Mouse (Mus musculus) hindlimb bud, embryonic 11.5 days (tissue): ENCODE measurements around the gene Mapkapk3.
"Not testable (repeated sequence)": the region's sequence is repeated elsewhere in the genome, so short reads cannot be mapped to it uniquely, and the experiment has no call there.

Source experiments
- DNase-seq: peaks from one replicate; pipeline ENCODE4 v3.0.0-alpha.2; 2012; ENCODE audit warnings: low read depth, low spot score; ENCODE audit errors: extremely low spot score

The Mapkapk3 gene

DNA sequence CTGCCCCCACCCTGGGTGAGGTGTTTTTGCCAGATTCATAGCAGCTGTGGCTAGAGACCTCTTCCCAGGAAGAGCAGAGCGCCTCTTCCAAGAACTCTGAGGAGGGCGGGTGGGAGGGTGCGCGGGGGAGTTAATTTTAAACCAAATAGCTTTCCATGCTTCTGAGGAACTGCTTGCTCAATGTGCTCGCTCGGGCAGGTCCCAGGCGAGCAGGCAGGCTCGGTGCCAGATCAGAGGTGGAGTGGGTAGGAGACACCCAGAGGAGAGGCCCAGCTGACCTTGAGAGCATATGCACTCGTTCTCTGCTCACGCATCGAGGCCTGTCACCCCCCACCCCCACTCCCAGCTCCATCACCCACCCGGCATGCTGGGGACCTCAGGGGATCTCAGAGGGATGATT is 18.2 kb upstream of the Mapkapk3 start:
- DNase-seq, result no peak

DNA sequence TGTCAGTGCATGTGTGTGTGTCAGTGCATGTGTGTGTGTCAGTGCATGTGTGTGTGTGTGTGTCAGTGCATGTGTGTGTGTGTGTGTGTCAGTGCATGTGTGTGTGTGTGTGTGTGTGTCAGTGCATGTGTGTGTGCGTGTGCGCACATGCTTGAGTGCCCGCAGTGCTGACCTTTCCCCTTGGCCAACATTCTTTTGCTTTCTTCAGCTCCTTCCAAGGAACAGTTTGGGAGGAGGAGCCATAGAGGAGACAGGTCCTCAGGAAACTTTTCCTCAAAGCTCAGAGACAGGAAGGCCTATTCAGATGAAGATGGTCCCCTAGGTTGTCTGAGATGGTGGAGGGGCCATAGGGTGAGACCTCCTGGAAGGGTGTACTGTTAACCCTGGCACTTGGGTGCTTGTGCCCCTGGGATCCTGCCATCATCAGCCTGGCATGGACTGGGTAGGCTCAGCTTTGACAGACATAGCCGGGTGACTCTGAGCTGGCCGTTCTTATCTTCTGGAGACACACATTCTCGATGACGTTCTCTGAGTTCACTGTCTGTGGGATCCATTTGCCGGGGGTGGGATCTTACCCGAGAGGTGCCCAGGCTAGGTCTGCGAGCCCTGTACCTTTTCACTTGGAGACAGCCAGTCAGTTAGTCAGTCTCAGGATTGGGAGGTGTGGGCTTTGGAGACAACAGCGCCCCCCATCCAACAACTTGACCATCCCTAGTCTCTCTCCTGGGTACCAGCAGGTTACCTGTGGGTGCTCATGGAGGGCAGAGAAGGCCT is 17.6 kb upstream of the Mapkapk3 start:
- no peak for DNase-seq

DNA sequence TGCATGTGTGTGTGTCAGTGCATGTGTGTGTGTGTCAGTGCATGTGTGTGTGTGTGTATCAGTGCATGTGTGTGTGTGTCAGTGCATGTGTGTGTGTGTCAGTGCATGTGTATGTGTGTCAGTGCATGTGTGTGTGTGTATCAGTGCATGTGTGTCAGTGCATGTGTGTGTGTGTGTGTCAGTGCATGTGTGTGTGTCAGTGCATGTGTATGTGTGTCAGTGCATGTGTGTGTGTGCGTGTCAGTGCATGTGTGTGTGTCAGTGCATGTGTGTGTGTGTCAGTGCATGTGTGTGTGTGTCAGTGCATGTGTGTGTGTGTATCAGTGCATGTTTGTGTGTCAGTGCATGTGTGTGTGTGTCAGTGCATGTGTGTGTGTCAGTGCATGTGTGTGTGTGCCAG is 17.0 kb upstream of the Mapkapk3 start:
- DNase-seq, result not testable (repeated sequence)

DNA sequence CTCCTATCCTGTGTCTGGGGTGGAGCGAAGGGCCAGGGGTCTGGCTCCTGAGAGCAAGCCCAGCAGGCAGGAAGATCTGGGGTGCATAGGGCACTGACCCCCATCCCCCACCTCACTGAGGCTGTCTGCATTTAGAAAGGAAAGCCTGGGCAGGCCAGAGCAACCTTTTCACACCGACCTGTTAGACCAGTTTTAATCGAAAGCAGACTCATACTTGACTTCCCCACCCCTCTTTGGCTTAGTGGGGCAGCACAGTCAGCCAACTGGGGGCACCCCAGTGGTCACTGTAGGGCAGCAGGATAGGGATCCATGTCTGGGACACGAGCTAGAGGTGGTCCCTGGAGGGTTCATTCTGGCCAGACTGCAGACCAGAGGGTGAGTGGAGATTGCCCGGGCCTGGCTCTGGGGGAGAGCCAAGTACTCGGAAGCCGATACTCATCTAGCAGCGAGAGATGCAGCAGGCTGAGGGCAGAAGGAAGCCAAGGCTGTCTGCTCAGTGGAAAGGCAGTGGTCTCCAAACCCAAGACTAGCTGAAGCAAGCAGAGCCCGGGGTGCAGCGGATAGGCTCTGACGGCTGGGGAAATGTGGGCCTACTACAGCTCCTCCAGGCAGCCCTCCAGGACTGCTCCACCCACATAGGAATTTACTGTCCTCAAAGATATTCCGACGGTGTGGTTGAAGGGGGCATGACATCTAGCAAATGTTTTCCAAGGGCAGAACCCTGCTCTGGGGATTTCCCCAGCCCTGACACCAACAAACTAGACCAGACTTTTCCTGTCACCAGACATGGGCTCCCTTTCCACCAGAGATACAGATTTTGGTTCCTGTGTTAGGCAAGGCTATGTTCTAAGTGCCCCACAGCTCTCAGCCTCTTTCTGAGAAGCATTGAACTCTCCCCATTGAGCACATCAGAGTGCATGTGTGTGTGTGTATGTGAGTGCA is 16.2 kb upstream of the Mapkapk3 start:
- DNase-seq, result no peak

DNA sequence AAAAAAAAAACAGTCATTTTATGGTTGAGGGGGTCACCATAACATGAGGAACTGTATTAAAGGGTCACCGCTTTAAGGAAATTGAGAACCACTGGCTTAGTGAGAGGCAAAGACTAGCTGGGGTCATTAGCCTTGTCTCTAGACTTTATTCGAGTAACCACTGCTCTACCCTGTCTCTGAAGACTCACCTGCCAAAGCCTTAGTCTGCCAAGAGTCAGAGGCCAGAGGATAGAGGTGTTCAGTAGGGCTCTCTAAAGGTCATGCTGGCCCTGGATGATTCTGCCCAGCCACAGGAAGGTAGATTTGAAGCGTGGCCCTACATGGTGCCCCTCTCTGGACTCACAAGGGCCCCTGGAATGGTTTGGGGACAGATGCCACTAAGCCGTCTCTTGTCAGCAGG is 15.3 kb upstream of the Mapkapk3 start:
- DNase-seq, result no peak

DNA sequence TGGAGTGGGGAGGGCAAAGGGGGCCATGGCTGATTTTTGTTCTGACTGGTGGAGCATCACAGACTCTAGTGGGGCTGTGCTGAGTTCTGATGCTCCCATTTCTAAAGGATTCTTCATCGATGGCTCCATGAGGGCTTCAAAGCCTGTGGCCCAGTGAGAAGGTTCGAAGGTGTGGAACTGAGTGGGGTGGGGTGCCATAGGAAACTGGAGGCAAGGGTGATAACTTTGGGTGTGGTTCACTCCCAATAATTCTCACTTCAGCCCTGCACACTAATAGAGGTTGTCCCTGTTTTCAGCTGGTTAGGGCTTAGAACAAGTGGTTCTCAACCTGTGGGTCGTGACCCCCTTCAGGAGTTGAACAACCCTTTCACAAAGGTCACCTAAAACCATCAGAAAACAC is 14.7 kb upstream of the Mapkapk3 start:
- no peak for DNase-seq

DNA sequence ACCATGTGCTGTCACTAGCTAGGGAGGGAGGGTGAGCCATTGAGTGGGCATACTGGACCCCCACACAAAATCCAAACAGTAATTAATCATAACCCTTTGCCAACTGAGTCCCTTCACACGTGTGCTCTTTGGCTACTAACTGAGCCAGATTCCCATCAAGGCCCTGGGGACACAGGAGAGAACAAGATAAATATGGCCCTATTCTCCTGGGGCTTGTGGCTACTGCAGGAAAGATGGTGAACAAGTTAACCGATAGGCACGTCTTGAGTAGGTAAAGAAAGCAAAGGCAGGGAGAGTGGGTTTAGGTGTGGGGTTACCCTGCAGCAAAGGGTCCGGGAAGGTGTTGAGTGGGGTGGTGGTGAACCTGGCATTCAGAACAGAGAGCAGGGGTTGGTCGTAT is 14.2 kb upstream of the Mapkapk3 start:
- no peak for DNase-seq

DNA sequence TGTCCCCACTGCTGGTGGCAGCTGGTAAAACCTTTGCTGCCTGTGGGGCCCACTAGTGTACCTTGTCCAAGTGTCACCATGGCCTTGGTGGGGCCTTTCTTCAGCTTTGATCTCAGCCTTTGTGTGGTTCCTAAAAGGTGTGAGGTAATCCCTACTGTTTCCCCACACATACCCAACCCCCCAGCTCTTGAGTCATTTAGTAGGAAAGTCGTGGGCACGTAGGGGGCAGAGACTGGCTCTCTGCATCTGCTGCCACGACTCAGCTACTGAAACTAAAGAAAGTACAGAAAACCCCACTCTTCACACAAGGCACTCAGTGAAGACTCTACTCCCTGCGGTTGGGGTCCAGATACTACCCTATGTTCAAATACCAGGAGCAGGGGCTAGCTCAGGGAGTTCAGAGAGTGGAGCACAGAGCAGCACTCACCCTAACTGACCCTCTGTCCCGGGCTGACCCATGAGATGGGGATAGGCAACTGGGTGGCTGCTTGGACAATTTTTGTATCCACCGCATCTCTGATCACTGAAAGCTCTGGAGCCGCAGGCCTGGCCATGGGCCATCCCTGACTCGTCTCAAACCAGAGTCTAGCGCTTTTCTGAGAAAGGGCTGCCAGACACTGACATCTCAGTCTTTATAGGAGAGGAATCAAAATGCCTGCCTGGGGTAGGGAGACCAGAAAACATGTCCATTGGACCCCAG is 13.6 kb upstream of the Mapkapk3 start:
- DNase-seq, result no peak

DNA sequence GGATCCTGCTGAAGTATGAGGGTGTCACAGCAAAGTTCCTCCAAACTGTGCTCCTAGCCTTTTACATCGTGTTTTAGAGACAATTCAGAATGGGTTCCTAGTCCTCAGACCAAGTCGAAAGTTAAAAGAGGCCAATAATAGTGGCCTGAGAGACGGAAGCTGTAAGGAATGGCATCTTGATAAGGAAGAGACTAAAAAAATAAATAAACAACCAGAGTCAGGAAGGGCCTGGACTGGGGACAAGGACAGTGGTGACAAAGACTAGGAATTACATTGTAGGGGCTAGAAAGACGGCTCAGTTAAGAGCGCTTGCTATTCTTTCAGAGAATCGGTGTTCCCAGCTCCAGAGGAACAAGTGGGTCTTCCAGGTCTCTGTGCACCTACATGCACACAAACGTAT is 12.9 kb upstream of the Mapkapk3 start:
- no peak for DNase-seq

DNA sequence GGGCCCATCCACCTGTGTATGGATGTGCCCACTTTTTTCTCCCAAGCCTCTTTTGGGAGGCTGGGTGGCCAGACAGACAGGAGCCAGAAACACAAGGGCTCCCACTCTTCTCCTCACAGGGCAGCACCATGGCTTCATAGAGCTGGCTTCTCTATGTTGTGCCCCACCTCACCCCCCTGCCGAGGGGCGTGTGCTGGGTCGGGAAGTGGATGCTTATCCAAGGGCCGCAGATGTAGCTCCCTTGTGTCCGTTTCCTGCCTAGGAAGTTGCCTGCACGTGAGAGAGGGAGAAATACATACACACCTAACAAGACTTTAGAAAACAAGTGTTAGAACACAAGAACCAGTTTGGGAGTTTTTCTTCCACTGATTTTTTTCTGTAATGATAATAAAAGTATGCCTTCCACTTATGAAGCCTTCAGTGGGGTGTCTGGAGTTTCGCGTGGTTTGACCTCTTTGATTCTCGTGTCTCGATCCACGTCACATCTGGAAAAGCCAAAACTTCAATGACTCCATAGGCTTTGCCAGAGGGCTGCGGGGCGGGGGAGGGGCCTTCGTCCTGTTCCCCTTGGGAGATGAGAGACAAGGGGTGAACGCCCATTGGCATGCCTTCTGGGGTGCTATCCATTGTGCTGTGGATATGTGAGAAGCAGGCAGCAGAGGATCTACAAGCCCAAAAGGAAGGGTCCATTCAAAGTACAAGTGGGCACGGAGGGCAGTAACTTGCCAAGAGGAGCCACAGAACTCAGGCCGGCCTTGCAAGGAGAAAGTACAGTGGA is 12.1 kb upstream of the Mapkapk3 start:
- no peak for DNase-seq

DNA sequence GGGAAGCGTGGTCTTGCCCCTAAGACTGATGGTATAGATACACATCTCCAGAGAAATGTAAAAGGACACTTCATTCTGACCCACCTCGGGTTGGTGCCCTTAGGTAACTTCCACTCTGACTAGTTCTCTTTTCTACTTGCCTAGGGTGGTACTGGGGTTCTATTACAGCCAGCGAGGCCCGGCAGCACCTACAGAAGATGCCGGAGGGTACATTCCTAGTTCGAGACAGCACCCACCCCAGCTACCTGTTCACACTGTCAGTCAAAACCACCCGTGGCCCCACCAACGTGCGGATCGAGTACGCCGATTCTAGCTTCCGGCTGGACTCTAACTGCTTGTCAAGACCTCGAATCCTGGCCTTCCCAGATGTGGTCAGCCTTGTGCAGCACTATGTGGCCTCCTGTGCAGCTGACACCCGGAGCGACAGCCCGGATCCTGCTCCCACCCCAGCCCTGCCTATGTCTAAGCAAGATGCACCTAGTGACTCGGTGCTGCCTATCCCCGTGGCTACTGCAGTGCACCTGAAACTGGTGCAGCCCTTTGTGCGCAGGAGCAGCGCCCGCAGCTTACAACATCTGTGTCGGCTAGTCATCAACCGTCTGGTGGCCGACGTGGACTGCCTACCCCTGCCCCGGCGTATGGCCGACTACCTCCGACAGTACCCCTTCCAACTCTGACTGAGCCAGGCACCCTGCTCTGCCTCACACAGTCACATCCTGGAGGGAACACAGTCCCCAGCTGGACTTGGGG is 10.7 kb upstream of the Mapkapk3 start:
- DNase-seq, result no peak

DNA sequence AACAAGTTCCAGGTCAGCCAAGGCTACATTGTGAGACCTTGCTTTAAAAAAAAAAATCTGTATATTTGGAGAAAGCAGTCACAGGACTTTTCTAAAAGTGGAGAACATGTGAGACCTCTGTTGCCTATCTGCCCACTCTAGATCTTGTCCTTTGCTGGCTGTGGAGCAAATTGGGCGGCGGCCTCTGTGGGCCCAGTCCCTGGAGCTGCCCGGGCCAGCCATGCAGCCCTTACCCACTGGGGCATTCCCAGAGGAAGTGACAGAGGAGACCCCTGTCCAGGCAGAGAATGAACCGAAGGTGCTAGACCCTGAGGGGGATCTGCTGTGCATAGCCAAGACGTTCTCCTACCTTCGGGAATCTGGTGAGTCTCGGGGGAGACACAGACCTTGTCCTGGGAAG is 10.1 kb upstream of the Mapkapk3 start:
- no peak for DNase-seq

DNA sequence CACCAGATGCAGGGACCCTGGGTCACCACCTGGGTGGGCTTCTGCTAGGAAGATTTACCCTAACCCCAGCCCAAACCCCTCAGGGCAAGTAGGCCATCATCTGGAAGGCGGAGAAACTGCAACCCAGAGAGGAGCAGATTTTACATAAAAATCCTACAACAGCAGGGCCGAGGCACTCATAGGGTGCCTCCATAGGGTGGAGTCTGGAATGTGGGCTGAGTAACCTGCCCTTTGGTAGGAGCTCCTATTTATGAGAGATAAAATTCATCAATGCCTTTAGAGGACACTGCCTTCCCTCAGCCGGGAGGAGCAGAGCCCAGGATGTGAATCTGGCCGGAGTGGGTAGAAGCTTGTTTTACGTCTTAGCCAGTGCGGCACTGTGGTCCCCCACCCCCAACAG is 9.2 kb upstream of the Mapkapk3 start:
- no peak for DNase-seq

DNA sequence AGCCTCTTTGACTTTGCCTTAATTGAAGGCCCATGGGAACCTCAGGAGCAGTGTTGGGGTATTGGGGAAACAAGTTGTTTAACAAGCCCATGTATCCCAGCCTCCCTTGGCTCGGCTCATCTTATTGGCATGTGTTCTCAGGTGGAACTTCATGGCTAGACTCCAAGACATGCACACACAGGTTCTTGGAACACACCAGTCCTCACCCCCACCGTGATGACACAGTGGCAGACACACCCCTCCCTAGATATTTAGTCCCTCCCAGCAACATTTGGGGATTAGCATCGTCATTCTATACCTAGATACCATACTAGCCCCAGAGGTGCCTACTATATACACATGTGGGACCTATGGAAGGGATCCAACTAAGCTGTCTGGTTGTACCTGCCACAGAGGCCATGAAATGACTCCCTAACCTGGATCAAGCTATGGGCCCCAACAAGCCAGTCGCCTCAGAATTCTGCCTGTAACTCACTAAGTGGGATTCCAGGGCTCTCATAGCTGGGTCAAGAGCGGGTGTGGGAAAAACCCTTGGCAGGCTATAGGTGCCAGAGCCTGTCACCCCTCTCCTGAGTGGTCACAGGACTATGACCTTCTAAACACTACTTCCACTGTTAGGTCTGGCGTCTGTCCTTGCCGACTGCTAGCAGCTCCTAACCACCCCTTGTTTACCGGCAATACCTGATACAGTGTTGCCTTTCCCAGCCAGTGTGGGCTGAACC is 8.5 kb upstream of the Mapkapk3 start:
- no peak for DNase-seq

DNA sequence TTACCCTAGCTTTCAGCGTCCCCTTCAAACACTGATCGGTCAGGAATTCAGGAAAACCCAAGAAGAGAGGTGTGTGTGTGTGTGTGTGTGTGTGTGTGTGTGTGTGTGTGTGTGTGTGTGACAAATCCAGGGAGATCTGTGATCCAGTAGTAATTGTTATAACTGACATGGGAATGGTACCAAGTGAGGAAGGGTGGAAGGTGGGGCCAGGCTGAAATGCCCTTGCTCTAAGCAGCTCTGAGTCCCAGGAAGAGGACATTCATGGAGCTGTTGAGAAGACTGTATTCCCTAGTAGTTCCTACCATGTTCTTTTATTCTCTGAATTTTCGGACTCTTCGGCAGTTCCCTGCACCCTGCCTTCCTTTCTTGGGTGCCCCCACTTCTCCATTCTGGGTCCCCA is 8.0 kb upstream of the Mapkapk3 start:
- DNase-seq, result no peak

DNA sequence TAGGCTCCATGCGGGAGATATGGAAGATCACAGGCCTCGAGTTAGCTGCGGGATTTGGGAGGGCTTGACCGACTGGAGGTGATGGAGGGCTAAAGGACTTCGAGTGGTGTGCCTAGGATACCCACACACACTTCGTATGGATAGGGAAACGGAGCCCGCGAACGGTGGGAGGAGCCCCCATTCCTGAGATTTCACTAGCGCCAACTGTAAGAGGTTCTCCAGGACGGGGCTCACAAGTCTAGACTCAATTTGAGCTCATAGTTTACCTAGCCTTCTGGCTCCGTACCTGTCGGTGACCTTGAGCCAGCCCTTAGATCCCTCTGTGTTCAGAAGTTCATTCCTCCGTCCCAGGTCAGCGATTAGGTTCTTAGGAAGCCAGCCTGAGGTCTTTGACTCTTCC is 7.4 kb upstream of the Mapkapk3 start:
- DNase-seq, result no peak

DNA sequence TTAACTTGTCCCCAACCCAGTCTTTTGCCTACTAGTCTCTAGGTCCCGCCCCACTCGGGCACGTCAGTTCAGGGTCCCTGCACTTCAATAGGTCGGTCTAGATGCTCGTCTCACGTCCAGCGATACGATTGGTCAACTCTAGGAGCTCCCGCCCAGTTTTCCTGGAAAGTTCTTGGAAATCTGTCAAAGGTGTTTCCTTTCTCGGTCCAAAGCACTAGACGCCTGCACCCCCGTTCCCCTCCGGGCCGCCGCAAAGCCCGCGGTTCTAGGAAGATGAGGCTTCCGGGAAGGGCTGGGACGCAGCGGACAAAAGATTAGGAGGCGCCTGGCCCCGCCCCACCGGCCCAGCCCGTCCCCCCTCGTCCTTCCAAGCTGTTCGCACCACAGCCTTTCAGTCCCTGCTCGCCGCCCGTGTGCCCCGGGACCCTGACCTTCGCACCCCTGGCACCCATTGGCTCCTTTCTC is 6.9 kb upstream of the Mapkapk3 start:
- DNase-seq, result peak; percentile 94

DNA sequence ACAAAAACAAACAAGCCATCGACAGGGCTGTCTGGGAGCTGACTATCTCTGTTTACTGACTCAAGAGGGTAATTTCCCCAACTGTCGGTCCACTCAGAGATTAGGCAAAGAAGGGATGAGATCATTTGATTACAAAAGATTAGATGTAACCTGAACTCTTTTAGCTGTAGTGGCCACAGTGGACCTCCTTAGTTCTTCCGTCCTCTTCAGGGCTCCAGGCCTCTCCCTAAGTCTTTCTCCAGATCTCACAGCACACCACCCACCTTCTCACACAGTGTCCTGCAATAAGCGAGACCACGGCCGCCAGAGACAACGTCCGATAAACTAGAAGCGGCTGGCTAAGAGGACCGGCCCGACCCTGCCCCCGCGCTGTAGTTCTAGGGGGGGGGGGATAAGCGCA is 6.4 kb upstream of the Mapkapk3 start:
- DNase-seq, result no peak

DNA sequence AAGGTAGTCTGAATTCAATTTTAAA is 6.2 kb upstream of the Mapkapk3 start, which contains the start of gene Cish:
Gene Cish, plus strand, starts transcription at position 11 of the 25 bp plus-strand sequence.
- DNase-seq, result no peak

DNA sequence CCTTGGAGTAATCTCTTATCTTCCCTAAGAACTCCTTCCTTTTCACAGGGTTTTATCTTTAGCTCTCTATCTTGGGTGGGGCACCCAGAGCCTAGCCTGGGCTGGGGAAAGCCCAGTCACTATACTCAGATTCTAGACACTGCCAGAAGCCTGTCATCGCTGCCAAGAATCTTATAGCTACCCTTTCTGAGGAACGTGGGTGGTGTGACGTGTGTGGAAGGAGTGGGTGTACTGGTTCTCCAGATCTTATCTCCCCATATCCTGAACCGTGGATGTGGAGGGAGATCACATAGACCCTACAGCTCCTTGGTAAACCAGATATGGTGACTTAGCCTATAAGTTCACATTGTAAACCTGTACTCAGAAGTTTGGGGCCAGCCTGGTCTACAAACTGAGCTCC is 5.9 kb upstream of the Mapkapk3 start:
- no peak for DNase-seq
